Mouse (Mus musculus): ENCODE results near the gene H13. TPM values are rescaled to one million over a fixed set of nuclear protein-coding genes. Genes with fewer than 3 reads are reported as not detected.
A peak's percentile ranks its signal among the peaks of the same experiment; 100 is the strongest.

Gene H13
- polyA plus RNA-seq, 1 experiment from 2014 or later = 123 TPM

DNA sequence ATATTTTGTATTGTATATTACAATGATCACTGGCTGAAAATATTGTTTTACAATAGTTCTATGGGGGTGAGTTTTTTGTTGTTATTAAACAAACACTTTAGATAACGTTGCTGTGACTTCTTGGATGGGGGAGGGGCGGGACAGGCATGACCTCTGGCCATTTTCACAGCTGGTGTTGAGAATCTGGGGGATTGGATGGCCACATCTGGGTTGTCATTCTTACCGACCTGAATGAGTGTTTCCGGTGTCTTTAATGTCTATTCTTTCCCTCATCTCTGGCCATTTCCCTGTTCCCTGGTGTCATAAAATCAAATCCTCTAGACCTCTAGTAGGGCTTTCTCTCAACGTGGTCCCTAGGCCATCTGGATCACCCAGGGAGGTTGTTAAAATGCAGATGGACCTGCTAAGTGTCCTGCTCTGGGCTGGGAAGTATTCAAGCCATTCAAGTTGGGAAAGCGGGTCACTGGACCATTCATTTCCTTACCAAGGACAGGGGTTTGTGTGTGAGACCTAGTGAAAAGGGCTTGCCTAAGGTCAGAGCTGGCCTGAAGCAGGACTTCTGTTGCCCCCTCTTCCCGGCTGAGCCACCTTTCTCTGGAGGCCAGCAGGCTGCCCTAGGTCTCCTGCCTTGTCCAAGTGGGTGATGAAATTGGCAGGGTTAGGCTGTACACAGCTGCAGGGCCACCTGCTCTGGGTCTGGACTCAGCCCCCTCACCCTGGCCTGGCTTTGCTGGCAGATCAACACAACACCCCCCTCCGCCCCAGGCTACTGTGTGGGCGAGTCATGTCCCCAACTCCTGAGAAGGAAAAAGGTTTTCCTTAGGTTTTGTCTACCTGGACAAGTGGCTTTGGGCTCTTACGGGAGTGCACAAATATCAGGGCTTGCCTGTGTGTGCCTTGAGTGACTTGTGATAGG, 68.3 kb downstream of the H13 start:
- no peak for ATAC-seq (ENCODE audit: insufficient number of reproducible peaks, insufficient read depth, low FRiP score, low TSS enrichment, low read depth)
- Histone ChIP-seq H3K36me3 (no peaks in the 10 kb centered on the region), H3K27me3 (no peaks in the 10 kb centered on the region), H3K9ac (peak overlapping the region; percentile 97), H3K9me3 (no peaks in the 10 kb centered on the region), H3K4me1 (peaks cover 70% of the 10 kb centered on the region), H3K27ac (peak overlapping the region; percentile 97), H3K4me3 (peak overlapping the region; percentile 86), H3K4me2 (peak overlapping the region; percentile 95)
- 3% methylated on average over 10 of the region's 10 CpGs for WGBS

DNA sequence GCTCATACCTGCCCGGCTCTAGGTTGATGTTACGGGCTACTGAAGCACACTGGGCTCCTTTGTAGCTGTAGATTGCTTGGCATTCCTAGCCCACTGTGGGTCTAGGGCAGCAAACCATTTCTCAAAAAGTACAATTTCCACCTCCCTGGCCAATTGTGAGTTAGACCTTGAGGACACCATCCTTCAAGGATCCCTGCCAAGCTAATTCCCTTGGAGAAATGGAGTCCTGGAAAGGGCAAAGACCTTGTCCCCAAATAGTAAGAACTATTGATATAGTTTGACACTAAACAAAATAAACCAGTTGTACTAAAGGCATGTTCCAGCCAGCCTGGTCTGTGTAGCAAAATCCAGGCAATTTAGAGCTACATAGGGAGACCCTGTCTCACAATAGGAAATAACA, 69.1 kb downstream of the H13 start:
- H3K4me3 ChIP-seq = peak overlapping the region; percentile 86
- 23% methylated on average over 2 of the region's 2 CpGs for WGBS
- H3K27ac ChIP-seq = peak overlapping the region; percentile 97
- H3K4me1 ChIP-seq = peaks cover 73% of the 10 kb centered on the region
- H3K4me2 ChIP-seq = peak overlapping the region; percentile 95
- no peaks in the 10 kb centered on the region for H3K36me3 ChIP-seq
- H3K9me3 ChIP-seq = no peaks in the 10 kb centered on the region
- peak overlapping the region; percentile 97 for H3K9ac ChIP-seq
- ATAC-seq (ENCODE audit: insufficient number of reproducible peaks, insufficient read depth, low FRiP score, low TSS enrichment, low read depth) = no peak
- H3K27me3 ChIP-seq = no peaks in the 10 kb centered on the region

DNA sequence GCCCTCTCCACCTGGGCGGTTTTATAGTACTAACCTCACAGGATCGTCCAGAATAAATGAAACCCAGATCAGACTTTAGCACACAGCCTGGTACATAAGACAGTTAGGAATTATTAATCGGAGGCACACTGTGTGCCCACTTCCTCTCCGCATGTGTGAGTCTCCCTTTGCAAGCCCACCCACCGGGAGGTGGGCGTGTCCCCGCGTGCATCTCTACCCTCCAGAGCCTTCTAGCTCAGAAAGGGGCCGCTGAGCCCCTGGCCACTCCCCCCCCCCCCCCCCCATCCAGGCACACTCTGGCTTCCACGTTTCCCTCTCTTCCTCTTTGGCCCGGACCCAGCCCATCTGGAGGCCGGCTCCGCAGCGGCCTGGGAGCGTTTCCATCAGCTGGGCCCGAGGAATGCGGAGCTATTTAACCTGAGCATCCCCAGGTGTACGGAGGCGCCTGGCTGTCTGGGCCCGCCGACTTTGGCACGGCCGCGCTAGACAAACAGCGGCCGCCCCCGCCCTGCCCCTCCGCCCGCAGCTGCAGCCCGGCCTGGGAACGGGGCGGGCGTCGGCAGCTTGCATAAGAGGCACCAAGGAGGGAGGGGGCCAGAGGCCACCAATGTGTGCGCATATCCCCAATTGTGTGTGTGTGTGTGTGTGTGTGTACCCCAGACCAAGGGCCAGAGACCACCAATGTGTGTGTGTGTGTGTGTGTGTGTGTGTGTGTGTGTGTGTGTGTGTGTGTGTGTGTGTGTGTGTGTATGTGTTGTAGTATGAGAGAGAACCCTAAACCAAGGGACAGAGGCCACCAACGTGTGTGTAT, 70.0 kb downstream of the H13 start:
- H3K9me3 ChIP-seq = no peaks in the 10 kb centered on the region
- H3K36me3 ChIP-seq = no peaks in the 10 kb centered on the region
- H3K27ac ChIP-seq = peak overlapping the region; percentile 97
- peak; percentile 78 for ATAC-seq (ENCODE audit: insufficient number of reproducible peaks, insufficient read depth, low FRiP score, low TSS enrichment, low read depth)
- peak overlapping the region; percentile 95 for H3K4me2 ChIP-seq
- no peaks in the 10 kb centered on the region for H3K27me3 ChIP-seq
- H3K9ac ChIP-seq = peak overlapping the region; percentile 97
- H3K4me1 ChIP-seq = peaks cover 64% of the 10 kb centered on the region
- WGBS = under 1% methylated on average over 36 of the region's 36 CpGs
- peak overlapping the region; percentile 86 for H3K4me3 ChIP-seq

DNA sequence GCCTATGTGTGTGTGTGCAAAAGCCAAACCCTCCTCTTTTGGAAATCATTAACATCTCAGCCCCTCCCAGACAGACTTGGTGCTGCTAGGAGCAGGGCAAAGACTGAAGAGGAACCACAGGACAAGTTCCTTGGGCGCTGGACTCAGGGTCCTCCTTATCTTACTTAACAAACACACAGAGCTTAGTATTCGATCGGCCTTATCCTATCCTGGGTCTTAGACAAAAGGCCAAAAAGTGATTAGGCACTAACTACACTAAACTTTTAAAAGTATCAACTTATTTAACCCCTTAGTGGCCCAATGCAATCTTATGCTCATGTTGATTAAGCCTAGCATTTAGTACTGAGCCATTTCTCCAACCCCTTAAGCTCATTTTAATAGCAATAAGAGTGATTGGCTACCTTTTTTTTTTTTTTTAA, 70.6 kb downstream of the H13 start:
- peak overlapping the region; percentile 97 for H3K27ac ChIP-seq
- WGBS = 10% methylated on average over 3 of the region's 3 CpGs
- peak overlapping the region; percentile 86 for H3K4me3 ChIP-seq
- H3K36me3 ChIP-seq = no peaks in the 10 kb centered on the region
- H3K9me3 ChIP-seq = no peaks in the 10 kb centered on the region
- H3K27me3 ChIP-seq = no peaks in the 10 kb centered on the region
- H3K4me1 ChIP-seq = peaks cover 58% of the 10 kb centered on the region
- no peak for ATAC-seq (ENCODE audit: insufficient number of reproducible peaks, insufficient read depth, low FRiP score, low TSS enrichment, low read depth)
- peak overlapping the region; percentile 95 for H3K4me2 ChIP-seq
- H3K9ac ChIP-seq = peak overlapping the region; percentile 97; the same call in 1 of the 2 replicates

DNA sequence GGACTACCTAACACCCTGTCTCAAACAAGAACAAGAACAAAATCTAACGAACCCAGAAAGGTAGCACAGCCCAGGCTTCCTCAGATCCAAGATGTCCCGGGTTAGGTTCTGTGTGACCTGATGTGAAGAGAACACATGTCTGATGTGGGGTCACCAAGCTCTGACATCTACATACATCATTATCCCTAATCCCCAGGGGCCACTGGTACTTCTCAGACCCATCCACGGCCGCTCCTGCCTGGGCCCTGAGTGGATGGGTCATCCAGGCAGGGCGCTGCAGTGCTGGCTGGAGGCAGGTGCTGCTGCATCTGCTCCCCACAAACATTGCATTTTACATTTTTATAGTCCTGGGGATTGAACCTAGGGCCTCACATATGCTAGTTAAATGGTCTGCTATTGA, 71.2 kb downstream of the H13 start:
- WGBS = 67% methylated on average over 5 of the region's 5 CpGs
- peaks cover 55% of the 10 kb centered on the region for H3K4me1 ChIP-seq
- H3K27ac ChIP-seq = peak overlapping the region; percentile 97
- 0 out of 2 replicates have a peak overlapping the region, but pooled peaks have one; percentile 44 for H3K9ac ChIP-seq
- H3K4me2 ChIP-seq = peak overlapping the region; percentile 95; the same call in 1 of the 2 replicates
- H3K27me3 ChIP-seq = no peaks in the 10 kb centered on the region
- no peak overlapping the region for H3K4me3 ChIP-seq
- no peak for ATAC-seq (ENCODE audit: insufficient number of reproducible peaks, insufficient read depth, low FRiP score, low TSS enrichment, low read depth)
- no peaks in the 10 kb centered on the region for H3K9me3 ChIP-seq
- H3K36me3 ChIP-seq = no peaks in the 10 kb centered on the region

DNA sequence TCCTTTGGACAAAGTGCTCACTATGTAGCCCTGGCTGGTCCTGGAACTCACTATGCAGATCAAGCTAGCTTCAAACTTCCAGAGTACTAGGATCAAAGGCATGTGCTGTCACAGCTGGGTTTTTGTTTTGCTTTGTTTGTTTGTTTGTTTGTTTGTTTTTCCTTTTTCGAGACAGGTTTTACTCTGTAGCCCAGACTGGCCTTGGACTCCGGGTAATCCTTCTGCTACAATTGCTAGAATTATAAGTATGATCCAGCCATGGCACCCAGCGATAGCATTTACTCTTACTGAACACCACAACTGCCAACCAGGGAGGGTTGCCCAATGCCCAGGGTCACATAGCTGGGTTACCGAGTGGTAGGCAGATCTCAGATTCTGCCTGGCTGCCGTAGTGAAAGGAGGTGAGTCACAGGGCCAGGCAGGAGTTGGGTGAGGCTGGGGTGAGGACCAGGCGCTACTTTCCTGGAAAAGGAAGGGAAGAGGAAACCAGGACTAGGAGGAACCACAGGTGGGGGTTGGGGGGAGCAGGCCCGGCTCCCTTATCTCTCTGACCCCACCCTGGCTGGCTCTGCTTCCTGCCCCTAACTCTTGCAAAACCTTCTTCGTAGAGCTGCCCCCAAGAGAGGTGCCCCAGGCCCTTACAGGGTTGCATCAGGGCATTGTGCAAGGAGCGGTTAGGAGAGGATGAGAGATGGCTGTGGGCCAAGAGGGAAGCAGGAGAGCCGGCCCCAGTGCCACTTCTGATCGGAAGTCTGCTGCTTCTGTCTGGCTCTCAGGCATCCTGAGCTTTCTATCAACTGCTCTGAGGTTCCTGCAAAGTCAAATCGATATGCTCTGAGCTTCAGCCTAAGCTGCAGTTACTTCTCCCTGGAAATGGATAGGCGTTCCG, 72.1 kb downstream of the H13 start:
- Histone ChIP-seq H3K4me1 (peaks cover 52% of the 10 kb centered on the region), H3K4me3 (peak overlapping the region; percentile 12; the same call in 1 of the 2 replicates), H3K27me3 (no peaks in the 10 kb centered on the region), H3K9ac (peak overlapping the region; percentile 63), H3K9me3 (no peaks in the 10 kb centered on the region), H3K36me3 (no peaks in the 10 kb centered on the region), H3K4me2 (peak overlapping the region; percentile 46), H3K27ac (peak overlapping the region; percentile 91)
- 0 out of 2 replicates have a peak, but pooled peaks have one; percentile 4 for ATAC-seq (ENCODE audit: insufficient number of reproducible peaks, insufficient read depth, low FRiP score, low TSS enrichment, low read depth)
- WGBS = 29% methylated on average over 14 of the region's 14 CpGs

DNA sequence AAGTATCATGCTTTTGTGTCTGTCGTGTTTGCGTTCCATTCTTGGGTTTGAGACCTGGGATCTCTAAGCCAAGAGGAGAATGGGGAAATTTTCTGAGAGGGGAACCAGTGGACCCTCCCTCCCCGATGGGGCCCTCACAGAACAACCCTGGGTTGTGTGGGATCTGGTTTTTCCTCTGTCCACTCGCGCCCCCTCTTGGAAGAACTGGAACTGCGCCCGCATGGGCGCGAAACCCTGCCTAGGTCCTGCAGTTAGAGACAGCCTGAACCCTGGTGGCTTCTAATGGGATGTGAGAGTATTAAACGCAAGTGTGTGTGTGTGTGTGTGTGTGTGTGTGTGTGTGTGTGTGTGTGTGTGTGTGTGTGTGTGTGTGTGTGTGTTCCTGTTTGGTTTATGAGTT, 73.2 kb downstream of the H13 start:
- peak overlapping the region; percentile 91 for H3K27ac ChIP-seq
- H3K4me3 ChIP-seq = no peak overlapping the region
- H3K36me3 ChIP-seq = no peaks in the 10 kb centered on the region
- no peaks in the 10 kb centered on the region for H3K9me3 ChIP-seq
- no peaks in the 10 kb centered on the region for H3K27me3 ChIP-seq
- no peak for ATAC-seq (ENCODE audit: insufficient number of reproducible peaks, insufficient read depth, low FRiP score, low TSS enrichment, low read depth)
- peak overlapping the region; percentile 46; the same call in 1 of the 2 replicates for H3K4me2 ChIP-seq
- peak overlapping the region; percentile 63; the same call in 1 of the 2 replicates for H3K9ac ChIP-seq
- 27% methylated on average over 10 of the region's 10 CpGs for WGBS
- H3K4me1 ChIP-seq = peaks cover 51% of the 10 kb centered on the region

DNA sequence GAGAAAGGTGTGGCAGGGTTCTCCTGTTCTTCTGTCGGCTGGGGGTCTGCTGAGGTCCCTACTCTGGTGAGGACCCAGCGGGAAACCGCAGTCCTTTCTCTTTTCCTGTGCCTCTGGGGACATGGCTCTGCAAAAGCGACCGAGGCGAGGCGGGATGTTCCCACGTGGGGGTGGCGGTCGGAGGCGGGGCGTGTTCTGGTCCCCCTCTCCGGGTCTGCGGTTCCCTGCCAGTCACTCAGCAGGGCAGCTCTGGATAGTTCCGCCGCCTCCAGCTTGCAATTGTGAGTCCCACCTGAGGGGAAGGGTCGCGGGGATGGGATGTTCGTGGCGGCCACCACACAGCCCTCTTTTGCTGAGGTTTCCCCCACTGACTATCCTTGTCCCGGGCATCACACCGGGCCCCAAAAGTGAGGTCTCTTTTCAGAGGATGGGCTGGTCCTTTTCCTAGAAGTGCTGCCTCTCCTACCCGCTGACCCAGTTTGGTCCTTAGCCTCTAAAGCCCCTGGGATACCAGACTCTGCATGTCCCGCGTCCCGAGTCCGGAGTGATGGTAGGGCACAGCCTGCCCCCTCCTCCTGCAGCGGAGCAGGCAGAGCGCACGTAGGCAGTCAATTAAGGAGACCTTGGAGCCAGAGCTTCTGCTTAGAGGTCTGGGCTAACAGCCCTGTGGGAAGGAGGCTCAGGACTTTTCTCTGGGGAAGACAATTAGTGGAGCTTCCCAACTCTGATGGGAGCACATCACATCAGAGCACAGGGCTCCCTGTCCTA, 84.9 kb downstream of the H13 start, which contains the start of gene Cox4i2:
Gene Cox4i2, plus strand, starts transcription at position 230 of the 768 bp plus-strand sequence.
- no peaks in the 10 kb centered on the region for H3K27me3 ChIP-seq
- no peaks in the 10 kb centered on the region for H3K9me3 ChIP-seq
- no peaks in the 10 kb centered on the region for H3K36me3 ChIP-seq
- peak within 1 kb of the TSS; percentile 42 for H3K4me3 ChIP-seq
- WGBS = 3% methylated on average over 29 of the region's 30 CpGs
- 0 out of 2 replicates have a peak, but pooled peaks have one; percentile 49 for ATAC-seq (ENCODE audit: insufficient number of reproducible peaks, insufficient read depth, low FRiP score, low TSS enrichment, low read depth)
- peak within 1 kb of the TSS; percentile 69 for H3K9ac ChIP-seq
- peak within 1 kb of the TSS; percentile 41 for H3K27ac ChIP-seq
- peaks cover 22% of the 10 kb centered on the region for H3K4me1 ChIP-seq
- peak within 1 kb of the TSS; percentile 71 for H3K4me2 ChIP-seq

DNA sequence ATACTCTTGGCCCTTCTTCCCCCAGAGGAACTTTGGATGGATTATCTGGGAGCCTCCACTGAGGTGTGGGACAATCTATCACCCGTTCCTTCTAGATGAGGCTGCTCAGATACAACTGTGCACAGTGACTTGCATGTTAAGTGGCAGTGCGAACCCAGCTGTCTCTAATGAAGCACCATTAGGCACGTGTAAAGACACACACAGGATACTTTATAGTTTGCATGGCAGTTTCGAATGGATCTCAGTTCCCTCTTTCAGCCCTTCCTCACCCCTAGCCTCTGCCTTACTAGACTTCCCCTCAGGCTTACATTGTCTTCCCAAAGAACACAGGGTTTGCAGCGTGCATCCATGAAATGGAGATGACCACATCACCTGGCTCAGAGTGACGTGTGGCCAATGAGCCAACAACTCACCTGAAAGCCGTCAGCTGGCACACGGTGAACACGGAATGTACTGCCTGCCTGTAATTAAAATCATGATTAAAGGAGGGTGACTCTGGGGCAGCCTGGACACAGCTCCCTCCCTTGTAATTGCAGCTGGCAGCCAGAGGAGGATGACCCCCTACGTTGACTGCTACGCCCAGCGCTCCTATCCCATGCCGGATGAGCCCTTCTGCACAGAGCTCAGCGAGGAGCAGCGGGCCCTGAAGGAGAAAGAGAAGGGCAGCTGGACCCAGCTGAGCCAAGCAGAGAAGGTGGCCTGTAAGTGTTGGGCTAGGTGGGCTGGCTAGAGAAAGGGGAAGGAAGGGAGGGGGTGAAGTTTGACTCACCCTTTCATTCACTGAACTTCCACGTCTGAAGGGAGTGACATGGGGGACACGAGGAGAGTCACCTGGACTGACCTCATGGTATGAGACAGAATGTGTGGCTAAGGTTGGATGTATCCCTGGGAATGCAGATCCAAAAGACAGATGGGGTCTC, 87.5 kb downstream of the H13 start:
- Histone ChIP-seq H3K27me3 (no peaks in the 10 kb centered on the region), H3K27ac (no peak overlapping the region)

More for the DNA sequence above, 87.5 kb downstream of the H13 start:
- Histone ChIP-seq H3K36me3 (no peaks in the 10 kb centered on the region), H3K4me2 (no peak overlapping the region), H3K9ac (no peak overlapping the region), H3K9me3 (no peaks in the 10 kb centered on the region), H3K4me3 (no peak overlapping the region), H3K4me1 (peaks cover 22% of the 10 kb centered on the region)
- 58% methylated on average over 17 of the region's 17 CpGs for WGBS
- ATAC-seq (ENCODE audit: insufficient number of reproducible peaks, insufficient read depth, low FRiP score, low TSS enrichment, low read depth) = no peak

Data from embryonic facial prominence, embryonic 13.5 days (tissue).